Mouse (Mus musculus) testis, postnatal 10 days (tissue): ENCODE measurements around the gene Jaml.
"Not testable (repeated sequence)": the region's sequence is repeated elsewhere in the genome, so short reads cannot be mapped to it uniquely, and the experiment has no call there.

Source experiments
- DNase-seq: peaks from one replicate; pipeline ENCODE4 v3.0.0; 2021; ENCODE audit warnings: low spot score

Gene Jaml

DNA sequence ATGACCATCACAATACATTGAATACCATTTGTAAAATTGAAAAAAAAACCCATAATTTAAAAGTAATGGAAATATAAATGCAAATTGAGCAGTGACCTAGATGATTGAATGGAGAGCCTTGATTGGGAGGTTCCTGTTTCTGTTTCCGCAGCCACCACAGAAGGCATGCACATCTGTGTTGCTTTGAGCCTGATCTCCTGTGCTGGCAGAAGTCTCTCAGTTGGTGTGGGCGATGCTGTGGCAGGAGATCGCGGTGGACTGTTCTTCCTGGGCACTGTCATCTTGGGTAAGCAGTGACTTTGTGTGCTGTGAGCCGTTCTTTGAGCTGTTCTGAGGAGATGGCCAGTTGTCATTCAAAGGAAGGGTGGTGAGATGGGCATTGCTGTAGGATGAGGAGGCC, at the start of gene Jaml:
TSS of gene Jaml (plus strand) at position 173 of the 400 bp plus-strand sequence.
- DNase-seq = no peak

DNA sequence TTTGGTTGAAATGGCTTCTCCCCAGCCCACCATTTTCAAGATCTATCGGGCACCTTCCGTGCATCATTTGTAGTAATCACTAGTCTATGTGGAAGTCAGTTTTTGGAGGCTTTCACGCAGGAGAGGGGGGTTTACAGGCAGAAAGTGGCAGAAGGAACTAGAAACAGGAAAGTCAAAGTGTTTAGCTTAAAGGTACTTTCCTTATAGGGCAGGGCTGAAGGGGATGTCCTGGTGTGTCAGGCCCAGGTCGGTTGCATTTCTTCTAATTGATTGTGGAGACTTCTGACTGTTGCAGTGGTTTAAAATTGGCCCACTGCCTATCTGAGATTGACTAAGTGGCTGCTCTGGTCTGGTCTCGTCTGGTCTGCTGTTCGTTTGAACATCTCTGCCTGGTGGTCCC, 48.6 kb upstream of the Jaml start:
- DNase-seq = no peak

DNA sequence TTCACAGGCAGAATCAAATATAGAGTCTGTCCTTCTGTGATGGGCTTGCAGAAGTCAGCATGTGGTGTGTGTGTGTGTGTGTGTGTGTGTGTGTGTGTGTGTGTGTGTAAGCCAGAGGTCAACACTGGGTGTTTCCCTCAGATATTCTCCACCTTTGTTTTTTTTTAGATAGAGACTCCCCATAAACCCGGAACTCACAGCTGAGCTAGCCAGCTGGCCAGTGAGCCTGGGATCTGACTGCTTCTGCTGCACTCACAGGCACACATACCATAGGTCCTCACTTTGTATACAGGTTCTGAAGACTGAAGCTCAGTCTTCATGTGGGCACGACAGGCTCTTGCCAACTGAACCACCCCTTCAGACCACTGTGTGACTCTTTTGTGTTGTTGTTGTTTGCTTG, 46.7 kb upstream of the Jaml start:
- no peak for DNase-seq

DNA sequence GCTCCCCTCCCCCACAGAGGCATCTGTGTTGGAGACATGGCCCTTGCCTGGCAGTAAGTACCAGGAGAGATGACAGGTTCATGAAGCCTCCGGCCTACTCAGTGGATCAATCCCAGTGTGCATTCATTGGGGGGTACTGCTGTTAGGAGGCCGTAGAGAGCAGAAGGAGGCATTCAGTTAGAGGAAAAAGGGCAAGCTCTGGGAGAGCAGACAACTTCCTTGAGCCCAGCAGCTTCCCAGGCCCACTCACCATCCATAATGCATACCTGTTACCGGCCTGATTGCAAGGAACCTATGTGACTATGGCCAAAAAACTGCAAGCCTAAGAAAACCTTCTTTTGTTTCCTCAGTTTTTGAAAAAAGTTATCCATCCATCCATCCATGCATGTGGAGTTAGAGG, 44.5 kb upstream of the Jaml start:
- DNase-seq = no peak

DNA sequence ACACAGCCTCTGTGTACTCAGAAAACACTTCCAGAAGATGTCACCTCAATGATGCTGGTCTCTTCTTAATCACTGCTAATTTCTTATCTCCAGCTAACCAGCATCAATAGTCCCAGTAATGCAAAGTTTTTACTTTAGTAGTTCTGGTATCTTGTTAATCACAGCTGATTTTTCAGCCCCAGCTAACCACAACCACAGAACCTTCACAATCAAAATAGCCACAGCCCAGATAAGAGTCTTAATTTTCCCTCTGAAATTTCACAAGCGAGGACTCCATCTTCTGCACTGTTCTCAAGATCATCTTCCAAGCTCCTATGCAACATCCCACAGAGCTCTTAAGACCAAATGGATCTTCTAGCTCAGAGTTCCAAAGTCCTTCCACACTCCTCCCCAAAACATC, 41.2 kb upstream of the Jaml start:
- DNase-seq = not testable (repeated sequence)

DNA sequence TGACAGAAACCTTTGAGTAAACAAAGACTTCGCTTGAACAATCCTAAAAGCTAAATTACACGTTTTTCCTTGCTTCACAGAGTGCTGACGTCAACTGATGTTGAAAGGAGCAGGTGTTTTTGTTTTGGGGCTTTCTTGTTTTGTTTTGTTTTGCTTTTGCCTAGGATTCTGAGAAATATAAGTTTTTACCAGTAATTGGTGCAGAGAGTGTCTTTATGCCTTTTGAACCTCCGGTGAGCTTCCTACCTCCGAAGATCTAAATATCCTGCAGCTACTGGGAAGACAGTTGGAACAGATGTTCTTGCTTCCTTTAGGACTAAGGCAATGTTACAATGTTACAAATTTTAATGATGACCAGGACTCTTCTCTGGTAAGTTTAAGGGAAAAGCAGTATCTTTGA, 39.5 kb upstream of the Jaml start, which contains the start of gene Mpzl2:
TSS of gene Mpzl2 (plus strand) at position 301 of the 400 bp plus-strand sequence.
- no peak for DNase-seq

DNA sequence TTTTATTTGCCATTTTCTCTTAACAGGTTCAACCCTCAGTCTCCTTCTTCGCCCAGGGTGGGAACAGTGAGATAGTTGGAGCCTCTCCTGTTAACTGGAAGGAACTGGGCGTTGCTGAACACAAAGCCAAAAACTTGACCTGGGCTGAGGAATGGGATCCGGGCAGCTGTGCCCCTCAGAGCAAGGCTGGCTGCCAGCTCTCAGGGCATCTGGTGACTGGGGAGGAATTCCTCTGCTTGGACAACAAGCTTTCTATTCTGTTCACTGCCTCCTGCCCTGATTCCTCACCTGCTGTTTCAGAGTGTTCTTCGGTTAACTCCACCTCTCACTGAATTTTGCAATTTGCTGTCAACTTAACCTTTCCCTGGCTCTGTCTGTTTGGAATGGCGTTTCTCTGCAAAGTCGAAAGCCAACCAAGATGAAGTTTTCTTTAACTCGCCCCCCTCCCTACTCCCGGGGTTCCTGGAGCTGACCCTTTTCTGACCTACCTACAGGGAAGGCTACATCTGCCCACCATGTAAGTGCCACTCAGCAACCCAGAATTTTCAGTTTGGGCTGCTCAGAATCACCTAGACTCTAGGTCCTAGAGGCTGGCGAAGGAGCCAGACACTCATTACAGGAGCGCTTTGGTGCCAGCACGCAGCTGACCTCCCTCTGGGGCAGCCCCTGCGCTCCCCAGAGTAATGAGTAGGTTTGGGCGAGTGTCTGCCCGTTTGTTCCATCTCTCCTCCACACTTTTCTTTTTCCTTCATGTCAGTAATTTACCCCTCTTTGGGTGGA, 38.7 kb upstream of the Jaml start:
- DNase-seq = no peak

DNA sequence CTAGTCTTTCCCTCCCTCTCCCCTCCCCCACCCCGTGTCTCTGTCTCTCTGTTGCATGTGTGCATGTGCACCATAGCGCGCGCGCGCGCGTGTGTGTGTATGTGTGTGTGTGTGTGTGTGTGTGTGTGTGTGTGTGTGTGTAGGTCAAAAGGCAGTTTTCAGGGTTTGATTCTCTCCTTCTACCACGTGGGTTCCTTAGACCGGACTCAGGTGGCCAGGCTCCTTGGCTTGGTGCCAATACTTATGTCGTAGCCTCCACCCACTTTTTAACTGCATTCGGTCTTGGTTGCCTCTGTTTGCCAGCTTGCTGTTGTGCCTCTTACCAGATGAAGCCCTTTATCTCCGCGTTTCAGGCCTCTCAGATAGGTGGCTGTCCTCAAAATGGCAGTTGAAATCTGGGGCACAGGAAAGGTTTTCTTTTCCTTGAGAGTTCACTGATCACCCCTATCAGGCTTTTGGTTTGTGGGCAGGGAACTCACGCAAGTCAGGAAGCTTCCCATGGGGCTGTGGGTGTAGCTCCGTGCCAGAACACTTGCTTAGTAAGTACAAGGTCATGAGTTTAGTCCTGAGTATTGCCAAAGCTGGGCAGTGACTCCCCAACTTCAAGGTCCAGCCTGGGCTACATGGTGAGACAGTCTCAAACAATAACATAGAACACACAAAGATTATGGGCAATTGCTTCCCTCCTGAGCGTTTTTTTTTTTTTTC, 37.7 kb upstream of the Jaml start:
- no peak for DNase-seq

DNA sequence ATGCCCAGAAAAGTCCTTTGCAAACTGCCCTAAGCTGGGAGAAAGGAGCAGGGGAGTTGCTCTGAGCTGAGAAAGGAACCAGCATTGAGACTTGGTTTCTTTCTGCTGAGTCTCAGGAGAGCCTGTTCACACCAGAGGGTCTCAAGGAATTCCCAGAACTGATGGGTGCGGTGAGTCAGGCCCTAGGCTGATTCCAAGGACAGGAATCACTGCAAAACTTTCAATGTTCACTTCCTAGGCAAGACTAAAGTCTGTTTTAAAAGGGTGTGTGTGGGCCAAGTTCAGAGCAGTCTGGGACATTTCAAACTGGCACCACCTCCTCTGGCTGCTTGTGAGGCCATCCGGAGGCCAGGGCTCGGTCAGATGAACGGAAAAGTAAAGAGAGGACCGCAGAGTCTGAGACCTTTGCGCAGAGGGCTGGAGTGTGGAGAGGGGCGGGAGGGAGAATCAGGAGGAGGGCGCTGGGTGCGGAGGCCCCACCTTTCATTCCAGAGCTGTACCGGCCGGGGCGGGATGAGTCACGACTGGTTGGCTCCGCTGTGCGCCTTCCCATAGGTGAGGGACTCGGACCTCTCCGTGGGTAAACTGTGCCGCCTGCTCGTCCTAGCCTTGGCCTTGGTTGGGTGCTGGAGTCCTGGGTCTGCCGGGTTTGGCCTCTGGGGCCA, 36.8 kb upstream of the Jaml start:
- DNase-seq = no peak

DNA sequence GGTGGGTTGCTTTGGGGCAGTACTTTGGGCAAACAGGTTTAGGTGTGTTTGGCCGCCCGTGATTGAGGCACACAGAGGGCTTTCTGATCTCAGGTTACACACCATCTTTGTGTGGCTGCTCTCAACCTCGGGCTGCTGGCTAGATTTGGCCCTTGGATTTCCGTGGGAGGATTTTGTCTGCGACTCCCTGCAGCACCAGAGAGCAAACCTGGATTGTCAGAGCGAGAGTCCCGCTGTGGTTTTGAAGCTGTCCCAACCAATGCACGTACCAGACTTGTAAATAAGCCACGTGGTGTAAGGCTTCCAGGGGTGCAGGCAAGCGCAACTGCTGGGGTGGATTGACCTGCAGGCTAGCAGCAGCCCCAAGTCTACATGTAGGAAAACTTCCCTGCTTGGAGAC, 36.0 kb upstream of the Jaml start:
- no peak for DNase-seq

DNA sequence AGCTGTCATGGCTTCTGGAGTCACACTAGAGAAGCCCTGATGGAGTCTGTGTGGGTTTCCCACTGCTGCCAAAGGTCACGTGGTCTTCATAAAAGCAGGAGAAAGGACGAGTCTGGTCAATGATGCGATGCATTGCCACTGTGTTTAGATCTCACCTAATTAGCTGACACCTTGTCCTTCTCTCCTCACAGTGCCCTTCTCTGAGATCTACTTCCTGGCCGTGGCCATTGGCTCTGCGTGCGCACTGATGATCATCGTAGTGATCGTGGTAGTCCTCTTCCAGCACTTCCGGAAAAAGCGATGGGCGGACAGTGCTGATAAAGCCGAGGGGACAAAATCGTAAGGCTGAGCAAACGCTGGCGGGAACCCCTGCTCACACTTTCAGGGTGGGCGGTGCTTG, 32.0 kb upstream of the Jaml start:
- no peak for DNase-seq

DNA sequence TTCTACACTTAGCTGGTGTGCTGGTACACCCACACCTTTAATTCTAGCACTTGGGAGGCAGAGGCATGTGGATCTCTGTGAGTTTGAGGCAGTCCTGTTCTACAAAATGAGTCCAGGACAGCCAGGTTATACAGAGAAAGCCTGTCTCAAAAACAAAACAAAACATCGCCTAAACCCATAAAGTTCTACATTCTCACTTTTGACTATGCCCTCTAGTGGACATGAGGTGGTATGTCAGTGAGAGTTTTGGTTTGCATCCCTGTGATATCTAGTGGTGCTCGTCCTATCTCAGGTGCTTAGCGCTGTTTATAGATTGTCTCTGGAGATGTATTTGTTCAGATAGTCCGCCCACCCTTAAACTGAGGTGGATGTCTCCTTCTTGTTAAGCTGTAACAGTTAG, 30.5 kb upstream of the Jaml start:
- no peak for DNase-seq

DNA sequence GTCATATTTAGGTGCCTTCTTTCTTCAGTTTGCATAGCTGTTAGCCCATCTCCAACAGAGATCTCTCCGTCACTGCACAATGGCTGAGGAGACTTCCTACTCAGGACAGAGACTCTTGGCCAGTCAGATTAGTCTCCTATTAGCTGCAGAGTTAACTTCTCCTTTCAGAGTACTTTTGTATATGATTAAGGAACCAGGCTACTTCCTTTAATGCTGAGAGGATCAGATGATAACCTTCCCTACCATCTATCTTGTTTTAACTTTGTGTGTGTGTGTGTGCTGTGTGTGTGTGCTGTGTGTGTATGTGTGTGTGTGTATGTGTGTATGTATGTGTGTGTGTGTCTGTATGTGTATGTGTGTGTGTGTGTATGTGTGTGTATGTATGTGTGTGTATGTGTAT, 29.3 kb upstream of the Jaml start:
- DNase-seq = no peak

DNA sequence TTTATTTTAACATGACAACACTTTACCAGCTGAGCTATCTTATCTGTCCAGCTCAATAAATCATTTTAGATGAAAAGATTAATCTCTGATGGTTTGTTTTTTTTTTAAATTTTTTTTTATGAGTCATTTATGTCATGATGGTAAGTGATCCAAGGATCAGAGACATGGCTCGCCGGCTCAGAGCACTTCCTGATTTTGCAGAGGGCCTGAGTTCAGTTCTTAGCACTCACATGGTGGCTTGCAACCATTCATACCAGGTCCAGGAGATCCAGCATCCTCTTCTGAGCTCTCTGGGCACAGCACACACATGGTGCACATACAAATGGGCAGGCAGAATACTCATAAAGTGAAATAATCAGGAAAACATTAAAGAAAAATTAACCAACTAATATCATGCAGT, 28.7 kb upstream of the Jaml start:
- DNase-seq = no peak

DNA sequence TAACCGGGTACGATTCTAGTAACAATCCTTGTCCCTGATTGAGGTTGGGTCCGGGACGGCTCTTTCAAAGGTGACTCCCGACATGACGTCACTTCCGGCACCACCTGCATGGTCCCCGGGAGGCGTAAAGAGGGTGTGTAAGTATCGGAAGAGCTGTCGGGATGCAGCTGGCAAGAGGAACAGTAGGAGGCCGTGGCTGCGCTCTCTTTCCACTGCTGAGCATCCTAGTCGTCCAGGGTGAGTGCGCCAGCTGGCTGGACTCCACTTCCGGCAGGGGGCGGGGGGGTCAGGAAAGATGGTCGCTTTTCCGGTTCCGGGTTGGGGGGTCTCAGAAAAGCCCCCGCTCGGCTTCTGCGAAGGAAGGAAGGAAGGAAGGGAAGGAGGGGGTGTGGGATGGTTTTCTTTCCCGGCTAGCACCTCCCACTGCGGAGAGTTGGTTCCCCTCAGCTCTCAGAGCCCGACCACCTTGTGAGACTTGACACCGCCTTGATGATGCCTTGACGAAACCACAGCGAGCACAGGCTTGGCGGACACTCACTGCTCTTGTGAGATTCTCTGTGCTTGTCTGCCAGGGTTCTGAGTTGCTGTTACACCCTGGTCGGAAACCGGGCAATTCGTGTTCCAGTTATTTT, 23.8 kb upstream of the Jaml start, which contains the start of gene Mpzl3:
TSS of gene Mpzl3 (plus strand) at position 105 of the 632 bp plus-strand sequence.
- peak; percentile 91 for DNase-seq

DNA sequence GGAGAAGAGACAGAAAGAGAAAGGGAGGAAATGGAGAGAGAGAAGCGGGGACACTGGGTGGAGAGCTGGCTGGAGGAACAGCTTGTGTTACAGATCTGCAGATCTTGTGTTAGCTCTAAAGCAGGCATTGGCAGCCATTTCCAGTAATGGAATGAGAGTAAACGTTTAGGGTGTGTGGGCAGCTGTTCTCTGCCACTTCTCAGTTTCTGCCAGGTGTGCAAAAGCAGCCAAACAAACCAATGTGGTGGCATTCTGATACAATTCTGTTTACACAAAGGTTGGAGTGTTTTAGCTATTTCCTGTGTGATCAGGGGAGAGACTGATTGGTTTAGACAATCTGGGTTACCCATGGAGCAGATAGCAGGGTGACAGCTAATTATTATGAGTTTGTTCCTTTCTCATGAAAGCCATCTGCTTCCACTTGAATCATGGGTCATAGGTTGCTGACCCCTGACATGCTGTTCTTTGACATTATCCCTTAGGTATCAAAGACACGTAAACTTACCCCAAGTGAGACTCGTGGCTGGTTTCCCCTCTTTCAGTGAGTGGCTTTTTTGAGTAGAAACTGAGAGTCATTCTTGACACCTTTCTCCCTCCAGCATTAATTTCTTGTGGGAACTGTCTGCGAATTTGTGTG, 20.6 kb upstream of the Jaml start:
- DNase-seq = no peak

DNA sequence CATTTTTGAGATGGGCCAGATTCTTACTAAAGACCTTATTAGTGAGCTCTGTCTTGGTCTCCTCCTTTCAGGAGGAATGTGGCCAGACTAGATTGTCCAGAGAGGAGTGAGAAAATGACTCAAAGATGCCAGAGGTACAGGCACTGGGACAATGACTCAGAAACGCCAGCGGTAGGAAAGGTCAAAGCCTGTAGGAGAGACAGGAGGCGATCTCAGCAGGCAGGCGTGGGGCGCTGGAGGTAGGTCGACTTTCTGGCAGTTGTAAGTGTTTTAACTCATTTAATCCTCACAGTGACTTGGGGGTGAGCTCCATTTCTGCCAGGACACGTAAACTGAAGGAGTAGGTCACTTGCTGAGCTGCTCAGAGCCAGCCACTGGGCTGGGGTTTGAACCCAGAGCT, 18.8 kb upstream of the Jaml start:
- no peak for DNase-seq

DNA sequence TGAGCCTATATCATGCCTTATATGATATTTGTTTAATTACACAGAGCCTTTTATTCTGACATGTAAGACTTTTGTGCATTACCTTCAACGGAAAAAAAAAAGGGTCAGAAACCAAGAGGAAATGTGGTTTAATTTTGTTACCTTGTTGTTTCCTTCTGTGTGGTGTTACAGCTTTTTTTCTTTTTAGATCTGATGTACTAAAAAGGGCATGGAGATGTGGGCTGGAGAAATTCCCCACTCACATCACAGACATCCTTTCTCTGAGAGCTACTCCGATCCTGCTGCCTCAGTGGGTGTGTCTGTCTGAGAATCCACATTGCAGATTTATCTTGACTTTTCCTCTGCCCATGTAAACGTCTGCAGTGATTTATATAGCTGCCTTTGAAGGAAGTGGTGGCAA, 16.3 kb upstream of the Jaml start:
- DNase-seq = no peak

DNA sequence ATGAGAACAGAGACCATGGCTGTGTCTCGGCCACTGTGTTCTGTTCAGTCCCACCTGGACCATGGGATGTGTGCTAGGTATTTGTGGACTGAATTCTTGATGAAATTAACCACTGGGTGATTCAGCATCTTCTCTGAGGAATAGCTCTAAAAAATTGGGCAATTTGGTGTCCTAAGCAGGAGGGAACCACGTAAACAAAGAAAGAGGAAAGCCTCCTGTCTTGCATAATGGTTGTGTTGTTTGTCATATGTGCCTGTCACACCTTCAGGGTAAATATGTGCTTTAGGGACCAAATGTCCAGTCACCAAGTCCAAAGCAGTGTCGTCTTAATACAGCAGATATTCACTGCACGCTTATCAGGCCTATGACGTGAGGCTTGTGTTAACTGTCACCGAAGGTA, 14.6 kb upstream of the Jaml start:
- no peak for DNase-seq

DNA sequence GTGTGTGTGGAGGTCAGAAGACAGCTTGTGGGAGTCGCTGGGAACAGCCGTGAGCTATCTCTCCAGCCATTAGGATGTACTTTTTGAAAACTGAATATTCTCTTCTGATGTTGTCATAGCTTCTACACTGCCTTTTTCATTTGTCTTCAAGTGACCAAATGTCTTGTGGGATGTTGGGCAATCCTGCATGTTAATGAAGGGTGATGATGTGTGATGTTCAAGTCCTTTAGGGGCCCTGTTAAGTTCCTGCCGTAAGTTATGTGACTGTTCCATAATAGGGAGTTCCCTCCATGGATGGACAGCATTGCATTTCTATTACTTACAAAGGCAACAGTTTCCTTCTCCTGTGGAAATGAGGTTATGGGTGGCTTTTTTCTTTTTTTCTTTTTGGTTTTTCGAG, 12.2 kb upstream of the Jaml start:
- no peak for DNase-seq

DNA sequence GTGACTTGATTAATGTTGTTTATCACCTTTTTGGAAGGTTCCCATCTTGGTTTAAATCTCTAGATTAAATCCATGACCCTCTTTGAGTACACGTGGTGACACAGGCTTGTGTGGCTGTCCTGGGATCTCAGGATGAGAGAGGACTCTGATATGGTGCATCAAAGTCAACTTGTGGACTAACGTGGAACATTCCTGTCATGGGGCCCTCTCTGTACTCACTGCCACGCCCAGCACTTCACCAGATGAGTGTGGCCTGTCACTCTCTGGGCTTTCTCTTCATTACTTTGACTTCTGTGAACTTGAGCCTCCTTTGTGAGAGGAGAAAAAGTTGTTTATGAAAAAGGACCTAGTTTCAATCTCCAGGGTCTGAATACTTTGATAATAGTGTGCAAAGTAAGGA, 7.2 kb upstream of the Jaml start:
- no peak for DNase-seq

DNA sequence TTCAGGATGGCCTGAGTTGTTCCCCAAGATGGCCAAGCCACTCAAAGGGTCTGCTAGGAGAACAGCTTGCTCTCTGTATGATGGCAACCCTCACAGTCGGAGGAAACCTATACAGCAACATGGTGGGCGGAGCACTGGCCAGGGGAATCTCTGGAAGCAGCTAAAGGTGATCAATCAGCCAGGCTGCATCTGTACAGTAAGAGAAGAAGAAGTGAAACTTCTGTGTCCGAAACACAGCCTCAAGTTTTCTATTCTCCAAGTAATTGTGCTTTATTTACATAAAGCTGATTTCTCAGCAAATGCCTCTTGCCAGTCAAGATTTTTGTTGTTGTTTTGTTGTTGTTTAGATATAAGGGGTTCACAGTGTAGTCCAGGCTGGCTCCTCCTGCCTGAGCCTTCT, 1.1 kb upstream of the Jaml start:
- DNase-seq = no peak
